Mouse (Mus musculus) yolk sac, embryonic 10.5 days (tissue): ENCODE data around the gene Aktip.

Source experiments
- DNase-seq: peaks from one replicate; pipeline ENCODE4 v3.0.0-alpha.2; 2017; ENCODE audit warnings: low spot score

The Aktip gene

DNA sequence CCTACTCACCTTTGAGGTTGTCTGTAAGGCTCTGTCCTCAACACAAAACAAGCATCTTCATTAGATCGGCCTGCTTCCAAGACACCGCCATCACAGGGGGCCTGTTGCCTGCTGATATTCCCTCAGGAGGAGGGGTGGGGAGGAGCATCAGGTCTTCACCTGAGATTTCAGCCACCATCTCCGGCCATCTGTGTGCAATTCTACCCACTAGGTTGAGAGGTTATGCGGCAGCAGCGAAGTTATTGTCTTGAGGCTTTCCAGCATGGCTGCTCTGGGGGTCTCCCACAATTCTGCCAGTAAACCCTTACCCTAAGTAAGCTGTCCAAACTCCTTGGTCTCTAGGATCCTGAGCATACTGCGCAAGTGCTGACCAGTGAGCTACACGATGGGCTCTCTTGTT, at the start of gene Aktip:
Aktip (minus strand) TSS at position 101 of the 400 bp plus-strand sequence.
- no peak for DNase-seq

GRCm38 (mm10) chr8:91245821-91246454, 46.2 kb upstream of the Aktip start:
- no peak for DNase-seq

- no peak for DNase-seq
These were observed 42.9 kb upstream of the Aktip start for GRCm38 (mm10) chr8:91242721-91243120.

DNA sequence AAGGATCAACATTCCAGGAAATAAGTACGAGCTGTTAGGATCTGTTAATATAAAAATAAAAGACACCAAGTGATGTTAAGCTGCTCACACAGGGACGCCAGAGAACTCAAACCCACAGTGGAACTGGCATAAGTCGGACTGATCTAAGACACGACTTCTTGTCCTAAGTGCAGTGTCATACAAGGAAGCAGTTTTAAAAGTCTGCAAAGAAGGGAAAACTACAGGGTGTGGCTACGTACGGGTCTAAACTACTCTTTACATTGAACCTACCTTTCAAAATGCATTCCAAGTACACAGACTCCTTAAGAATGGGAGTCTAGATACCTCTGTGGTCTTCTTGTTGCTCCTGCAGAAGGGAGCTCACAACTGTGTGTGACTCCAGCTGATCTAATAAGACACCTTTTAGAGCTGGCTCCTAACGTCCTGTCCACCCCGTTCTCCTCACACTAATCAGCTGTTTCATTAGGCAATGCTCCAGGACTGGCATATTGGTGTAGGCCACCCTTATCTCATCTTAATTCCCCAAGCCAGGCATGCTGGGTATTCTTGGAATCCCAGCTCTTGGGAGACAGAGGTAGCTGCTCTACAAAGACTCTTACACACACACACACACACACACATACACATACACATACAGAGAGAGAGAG, 42.2 kb upstream of the Aktip start:
- DNase-seq: no peak

DNA sequence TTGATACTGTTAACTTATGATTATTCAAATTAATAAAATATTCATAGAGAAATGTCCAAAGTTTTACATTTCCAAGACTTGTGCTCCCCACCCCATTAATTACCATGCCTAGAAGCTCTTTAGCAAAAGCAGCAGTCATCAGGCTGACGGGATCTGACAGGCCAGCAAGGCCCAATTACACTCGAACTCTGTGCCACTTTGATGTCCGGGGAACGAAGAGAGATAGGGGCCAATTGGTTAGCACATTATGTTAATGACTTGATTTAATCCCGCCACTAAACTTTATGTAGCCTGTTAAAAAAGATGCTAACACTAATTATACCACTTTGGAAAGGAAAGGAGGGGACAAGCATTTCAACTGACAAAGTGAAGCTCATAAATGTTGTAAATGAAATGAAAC, 41.6 kb upstream of the Aktip start:
- DNase-seq: no peak

- DNase-seq: no peak
These were observed 37.4 kb upstream of the Aktip start for GRCm38 (mm10) chr8:91237191-91237590.

DNA sequence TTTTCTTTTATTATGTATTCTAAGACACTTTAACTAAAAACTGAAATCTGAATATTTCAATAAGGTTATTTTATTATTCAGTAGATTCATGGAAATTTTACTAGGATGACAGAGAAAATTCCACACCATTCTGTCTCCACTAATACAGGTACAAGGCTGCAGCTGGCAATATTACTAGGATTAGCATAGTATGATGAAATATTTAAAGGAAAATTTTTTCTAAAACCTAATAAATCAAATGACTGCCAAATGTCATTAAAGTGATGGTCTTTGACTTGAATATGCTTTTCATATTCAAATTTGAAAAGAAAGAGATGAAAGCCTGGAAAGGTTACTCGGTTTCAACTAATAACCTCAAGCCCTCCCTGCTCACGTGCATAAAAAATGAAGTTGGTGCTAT, 34.3 kb upstream of the Aktip start:
- no peak for DNase-seq

- no peak for DNase-seq
These were observed 27.7 kb upstream of the Aktip start for GRCm38 (mm10) chr8:91227421-91227841.

DNA sequence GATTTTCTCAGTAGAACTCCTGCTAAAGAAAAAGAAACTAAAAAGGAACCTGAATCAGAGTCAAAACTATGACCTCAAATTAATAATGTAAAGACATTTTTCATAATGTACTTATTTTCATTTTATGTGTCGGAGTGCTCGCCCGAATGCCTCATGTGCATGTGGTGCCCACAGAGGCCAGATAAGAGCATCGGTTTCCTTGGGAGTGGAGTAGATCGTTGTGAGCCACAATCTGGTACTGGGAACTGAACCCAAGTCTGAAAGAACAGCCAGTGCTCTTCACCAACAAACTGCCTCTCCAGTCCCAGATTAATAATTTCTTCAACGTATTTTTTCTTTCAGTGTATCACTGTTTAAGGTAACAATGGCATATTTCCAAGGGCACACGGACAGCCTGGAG, 24.5 kb upstream of the Aktip start:
- no peak for DNase-seq

GRCm38 (mm10) chr8:91221841-91222240, 22.1 kb upstream of the Aktip start:
- no peak for DNase-seq

- no peak for DNase-seq
These were observed 18.5 kb upstream of the Aktip start for GRCm38 (mm10) chr8:91218271-91218670.

DNA sequence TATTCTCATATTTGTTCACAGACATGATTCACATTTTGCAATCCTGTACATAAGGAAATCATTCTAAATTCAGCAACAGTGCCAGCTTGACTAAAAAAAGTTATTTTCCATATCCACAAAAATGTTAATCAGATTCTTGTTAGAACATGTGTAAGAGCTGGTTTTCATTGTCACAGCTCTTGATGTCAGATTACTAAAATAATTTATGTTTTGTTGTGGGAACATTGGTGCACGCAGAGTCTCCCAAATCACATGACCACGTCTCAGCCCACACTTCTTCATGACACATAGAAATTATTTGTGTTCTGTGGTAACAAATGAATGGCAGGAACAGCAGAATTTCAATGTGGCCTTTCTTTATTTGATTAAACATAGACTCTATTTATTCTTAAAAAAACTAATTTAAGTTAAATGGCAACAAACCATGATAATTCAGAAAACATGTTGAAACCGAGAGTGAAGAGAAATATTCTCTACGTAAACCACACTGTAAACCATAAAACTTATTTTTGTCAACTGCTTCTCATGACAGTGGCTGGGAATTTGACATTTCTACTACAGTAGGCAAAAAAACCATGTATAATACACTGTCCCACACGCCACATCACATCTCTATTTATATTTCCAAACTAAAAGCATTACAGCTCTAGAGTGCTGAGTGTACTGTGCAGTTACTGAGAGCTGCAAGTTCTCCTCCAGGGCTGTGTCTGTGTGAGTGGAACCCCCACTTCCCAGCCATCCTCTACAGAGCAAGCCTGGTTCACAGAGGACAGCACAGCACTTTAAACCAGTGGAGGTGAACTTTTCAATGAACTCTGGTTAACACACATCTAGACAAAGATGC, 17.5 kb upstream of the Aktip start:
- no peak for DNase-seq

GRCm38 (mm10) chr8:91214287-91214686, 14.5 kb upstream of the Aktip start:
- no peak for DNase-seq

- DNase-seq: no peak
These were observed 13.2 kb upstream of the Aktip start for GRCm38 (mm10) chr8:91212948-91213347.

DNA sequence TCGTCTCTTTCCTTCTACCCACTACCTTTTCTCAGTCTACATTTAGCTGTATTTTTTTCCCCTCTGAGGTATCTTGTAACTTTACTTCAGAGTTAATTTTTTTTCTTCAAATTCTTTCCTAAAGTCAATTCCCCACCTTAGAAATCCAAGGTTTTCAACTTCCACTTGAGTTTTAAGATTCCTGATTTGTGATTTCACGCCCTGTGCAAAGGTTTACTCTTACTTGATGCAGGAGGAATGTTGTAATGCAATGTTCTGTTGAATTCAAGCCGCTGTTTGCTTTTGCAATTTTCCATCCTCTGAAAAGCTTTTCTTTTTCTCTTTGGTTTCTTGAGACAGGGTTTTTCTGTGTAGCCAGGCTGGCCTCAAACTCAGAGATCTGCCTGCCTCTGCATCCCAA, 9.9 kb upstream of the Aktip start:
- no peak for DNase-seq

- no peak for DNase-seq
These were observed 7.9 kb upstream of the Aktip start for GRCm38 (mm10) chr8:91207676-91208075.

GRCm38 (mm10) chr8:91205897-91206296, 6.1 kb upstream of the Aktip start:
- no peak for DNase-seq

DNA sequence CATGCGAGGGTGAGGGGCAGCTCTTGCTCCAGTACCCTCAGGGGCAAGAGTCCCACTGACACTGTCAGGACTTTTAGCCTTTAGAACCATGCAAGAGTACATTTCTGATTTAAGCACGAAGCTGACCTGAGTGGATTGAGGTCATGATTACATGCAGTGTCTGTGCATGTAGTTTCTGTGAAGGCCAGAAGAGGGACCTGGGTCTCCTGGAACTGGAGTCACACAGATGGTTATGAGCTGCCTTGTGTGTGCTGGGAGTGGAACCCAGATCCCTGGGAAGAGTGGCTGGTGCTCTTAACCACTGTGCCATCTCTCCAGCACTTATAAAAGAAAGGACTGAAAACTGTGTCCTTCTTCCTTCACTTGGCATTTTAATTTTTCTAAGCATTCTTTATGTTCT, 1.4 kb upstream of the Aktip start:
- no peak for DNase-seq

- no peak for DNase-seq
These were observed 1.7 kb downstream of the Aktip start for GRCm38 (mm10) chr8:91198036-91198435.

- DNase-seq: no peak
These were observed 2.5 kb downstream of the Aktip start for GRCm38 (mm10) chr8:91197233-91197632.

DNA sequence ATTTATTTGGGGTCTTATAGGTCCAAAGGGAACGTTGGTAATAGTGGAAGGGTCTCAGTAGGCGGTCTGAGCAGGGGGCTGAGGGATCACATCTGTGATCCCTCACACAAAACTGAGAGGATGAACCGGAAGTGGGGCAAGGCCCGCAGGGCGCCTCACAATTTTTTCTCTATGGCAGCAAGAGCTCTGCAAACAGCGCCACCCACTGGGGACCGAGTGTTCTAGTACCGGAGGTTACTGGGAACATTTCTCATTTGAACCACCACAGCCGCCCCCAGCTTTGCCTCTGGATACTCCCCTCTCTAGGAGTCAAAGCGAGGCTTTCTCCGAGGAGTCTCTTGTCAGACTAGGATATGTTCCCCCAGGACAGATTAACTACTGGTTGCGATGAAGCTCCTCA, 3.1 kb downstream of the Aktip start:
- no peak for DNase-seq

GRCm38 (mm10) chr8:91194081-91194480, 5.7 kb downstream of the Aktip start:
- no peak for DNase-seq

- DNase-seq: no peak
These were observed 6.8 kb downstream of the Aktip start for GRCm38 (mm10) chr8:91192941-91193340.
